Mouse (Mus musculus) liver, postnatal 0 days (tissue): ENCODE results near the gene Vegfa. TPM values are rescaled to one million over a fixed set of nuclear protein-coding genes. Genes with fewer than 3 reads are reported as not detected.

Experiments
- ATAC-seq: fragments of 200-750 bp; cut with Nextera tagmentation; 2 replicates; pipeline ENCODE4 v1.8.0; 2017; ENCODE audit warnings: mild to moderate bottlenecking, moderate library complexity
- DNase-seq: peaks from one replicate; pipeline ENCODE4 v3.0.0-alpha.2; 2016
- H3K27ac ChIP-seq: fragments of 300-500 bp; sonication (generic); 2 replicates; pipeline ENCODE4 v1.5.1; 2014; ENCODE audit warnings: antibody characterized with exemption, moderate library complexity, mild to moderate bottlenecking, low read depth
- H3K27me3 ChIP-seq: fragments of 300-500 bp; sonication (generic); 2 replicates; pipeline ENCODE4 v1.6.1; 2014; ENCODE audit warnings: low read length, control low read depth, mixed read lengths; ENCODE audit not compliant: insufficient read depth
- H3K36me3 ChIP-seq: fragments of 300-500 bp; sonication (generic); replicated peaks from 2 replicates; pipeline ENCODE4 v1.6.1; 2014; ENCODE audit warnings: mild to moderate bottlenecking, control low read depth, low read length, moderate library complexity, mixed read lengths; ENCODE audit not compliant: insufficient read depth
- H3K4me1 ChIP-seq: fragments of 300-500 bp; sonication (generic); 2 replicates; pipeline ENCODE4 v1.6.1; 2014; ENCODE audit warnings: antibody characterized with exemption, mild to moderate bottlenecking, control low read depth; ENCODE audit not compliant: insufficient read depth
- H3K4me2 ChIP-seq: fragments of 300-500 bp; sonication (generic); 2 replicates; pipeline ENCODE4 v1.6.1; 2014; ENCODE audit warnings: low read depth, mild to moderate bottlenecking, low read length, moderate library complexity, mixed read lengths
- H3K4me3 ChIP-seq: fragments of 300-500 bp; sonication (generic); 2 replicates; pipeline ENCODE4 v1.5.1; 2014; ENCODE audit warnings: low read depth, low read length
- H3K9ac ChIP-seq: fragments of 300-500 bp; sonication (generic); replicated peaks from 2 replicates; pipeline ENCODE4 v1.6.1; 2014; ENCODE audit warnings: mild to moderate bottlenecking, moderate library complexity
- H3K9me3 ChIP-seq: fragments of 300-500 bp; sonication (generic); 2 replicates; pipeline ENCODE4 v1.6.1; 2016; ENCODE audit warnings: mild to moderate bottlenecking, control low read depth, low read length, mixed read lengths
- CTCF ChIP-seq: sonication (generic); IDR thresholded peaks from 2 replicates; pipeline ENCODE4 v1.5.1; 2016; ENCODE audit warnings: antibody characterized with exemption, low read depth
- EP300 ChIP-seq: IDR thresholded peaks from 2 replicates; pipeline ENCODE4 v1.6.1; 2016; ENCODE audit warnings: antibody characterized with exemption, low read depth, mild to moderate bottlenecking
- WGBS: fragments of 180-500 bp; shearing (Covaris S2); extraction: QIAGEN DNeasy Blood & Tissue Kit; methylation state at CpG from one replicate; pipeline ENCODE4 v1.1.7; 2014; ENCODE audit not compliant: insufficient replicate concordance; 5-methylcytosine and 5-hydroxymethylcytosine counted together
- polyA plus RNA-seq: library from polyadenylated mRNA; unstranded; fragments of >200 nt; fragmentation: Nextera tagmentation; extraction: Ambion mirVana; gene quantifications from 2 replicates; pipeline ENCODE4 v1.2.1, GENCODE M21; 2015

Vegfa gene
- polyA plus RNA-seq, 1 experiment from 2014 or later = 3.1 TPM

- H3K9ac ChIP-seq = peak overlapping the region; percentile 82
- TF ChIP-seq EP300 (no peak), CTCF (no peak)
- no peaks in the 10 kb centered on the region for H3K27me3 ChIP-seq
- WGBS = under 1% methylated on average over 69 of the region's 92 CpGs
- no peaks in the 10 kb centered on the region for H3K9me3 ChIP-seq
- H3K4me3 ChIP-seq = peak overlapping the region; percentile 89
- peak; percentile 79 for DNase-seq
- peak overlapping the region; percentile 91 for H3K4me2 ChIP-seq
- ATAC-seq = peak; percentile 59
- peaks cover 37% of the 10 kb centered on the region for H3K4me1 ChIP-seq
- H3K36me3 ChIP-seq = peaks cover 3% of the 10 kb centered on the region
- H3K27ac ChIP-seq = peak overlapping the region; percentile 93
Observed at GRCm38 (mm10) chr17:46030731-46031620, 1.2 kb downstream of the Vegfa start.

GRCm38 (mm10) chr17:46030323-46030730 lies 1.8 kb downstream of the Vegfa start:
- DNase-seq (peak; percentile 71), ATAC-seq (peak; percentile 49)
- TF ChIP-seq EP300 (no peak), CTCF (no peak)
- H3K27me3 ChIP-seq = no peaks in the 10 kb centered on the region
- peak overlapping the region; percentile 89 for H3K4me3 ChIP-seq
- peak overlapping the region; percentile 91 for H3K4me2 ChIP-seq
- WGBS = under 1% methylated on average over 43 of the region's 43 CpGs
- peak overlapping the region; percentile 82 for H3K9ac ChIP-seq
- H3K9me3 ChIP-seq = no peaks in the 10 kb centered on the region
- peaks cover 37% of the 10 kb centered on the region for H3K4me1 ChIP-seq
- H3K27ac ChIP-seq = peak overlapping the region; percentile 93
- peaks cover 10% of the 10 kb centered on the region for H3K36me3 ChIP-seq

GRCm38 (mm10) chr17:46029554-46030207 lies 2.5 kb downstream of the Vegfa start:
- H3K4me3 ChIP-seq = peak overlapping the region; percentile 89
- H3K4me1 ChIP-seq = peaks cover 37% of the 10 kb centered on the region
- peak overlapping the region; percentile 82 for H3K9ac ChIP-seq
- WGBS = 11% methylated on average over 7 of the region's 7 CpGs
- peaks cover 16% of the 10 kb centered on the region for H3K36me3 ChIP-seq
- peak overlapping the region; percentile 93 for H3K27ac ChIP-seq
- H3K4me2 ChIP-seq = peak overlapping the region; percentile 91
- no peak for ATAC-seq
- no peaks in the 10 kb centered on the region for H3K9me3 ChIP-seq
- TF ChIP-seq EP300 (no peak), CTCF (no peak)
- DNase-seq = peak; percentile 42
- H3K27me3 ChIP-seq = no peaks in the 10 kb centered on the region

GRCm38 (mm10) chr17:46029052-46029553 lies 3.1 kb downstream of the Vegfa start:
- Histone ChIP-seq H3K27me3 (no peaks in the 10 kb centered on the region), H3K9me3 (no peaks in the 10 kb centered on the region), H3K4me1 (peaks cover 37% of the 10 kb centered on the region), H3K9ac (peak overlapping the region; percentile 82), H3K27ac (peak overlapping the region; percentile 93), H3K4me2 (peak overlapping the region; percentile 91), H3K36me3 (peaks cover 22% of the 10 kb centered on the region), H3K4me3 (peak overlapping the region; percentile 89)
- ATAC-seq = no peak
- DNase-seq = no peak
- 59% methylated on average over 2 of the region's 2 CpGs for WGBS
- TF ChIP-seq CTCF (no peak), EP300 (no peak)

- H3K27ac ChIP-seq = peak overlapping the region; percentile 93
- H3K27me3 ChIP-seq = no peaks in the 10 kb centered on the region
- H3K9me3 ChIP-seq = no peaks in the 10 kb centered on the region
- no peak for ATAC-seq
- 30% methylated on average over 15 of the region's 15 CpGs for WGBS
- no peak for TF ChIP-seq CTCF
- no peak for TF ChIP-seq EP300
- H3K4me2 ChIP-seq = peak overlapping the region; percentile 91
- peak; percentile 36 for DNase-seq
- peaks cover 29% of the 10 kb centered on the region for H3K36me3 ChIP-seq
- H3K4me3 ChIP-seq = peak overlapping the region; percentile 89
- peak overlapping the region; percentile 82 for H3K9ac ChIP-seq
- peaks cover 37% of the 10 kb centered on the region for H3K4me1 ChIP-seq
Observed at GRCm38 (mm10) chr17:46028210-46029051, 3.7 kb downstream of the Vegfa start.
